Mouse (Mus musculus): ENCODE measurements at regions not wholly inside any gene's neighbourhood (a gene's known extent, or its start where the extent isn't known, plus 50 kb on each side); places are given as distances from the start of the nearest gene placed in this dataset.
"Not testable (repeated sequence)": the region's sequence is repeated elsewhere in the genome, so short reads cannot be mapped to it uniquely, and the experiment has no call there.

GRCm38 (mm10) chr13:35604765-35605164, 54.9 kb upstream of the Cdyl start:
- DNase-seq, result no peak

- not testable (repeated sequence) for DNase-seq
Measured at GRCm38 (mm10) chr13:35606857-35607561, 52.6 kb upstream of the Cdyl start.

GRCm38 (mm10) chr13:35607710-35608109, 51.9 kb upstream of the Cdyl start:
- DNase-seq, result no peak
